Mouse (Mus musculus) retina, adult 2 months (tissue): ENCODE data around the gene Gucy2d.

Experiments used
- DNase-seq: peaks from one replicate; pipeline ENCODE4 v3.0.0-alpha.2; 2012; ENCODE audit warnings: low read depth, low spot score

Gucy2d gene

GRCm38 (mm10) chr7:98490328-98490727 is 50.1 kb downstream of the Gucy2d start:
- DNase-seq: no peak

DNA sequence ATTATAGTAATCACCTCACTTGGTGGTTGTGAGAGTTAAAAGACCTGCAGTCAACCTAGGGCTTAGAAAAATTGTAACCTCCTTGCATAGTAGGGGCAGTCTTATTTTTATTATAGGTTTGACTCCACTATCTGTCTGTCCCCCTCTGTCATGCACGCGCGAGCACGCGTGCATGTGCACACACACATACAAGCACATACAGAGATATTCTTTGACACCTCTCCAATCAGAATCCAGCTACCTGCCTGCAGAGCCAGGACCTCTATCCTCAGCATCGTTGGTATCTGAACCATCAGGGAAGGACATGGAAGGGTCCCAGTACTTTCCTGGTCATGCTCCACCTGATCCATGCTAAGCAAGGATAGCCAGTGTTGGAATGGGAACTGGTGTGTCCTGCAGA is 50.7 kb downstream of the Gucy2d start:
- DNase-seq: no peak

- DNase-seq: no peak
Measured at GRCm38 (mm10) chr7:98491451-98492200, 51.4 kb downstream of the Gucy2d start.

DNA sequence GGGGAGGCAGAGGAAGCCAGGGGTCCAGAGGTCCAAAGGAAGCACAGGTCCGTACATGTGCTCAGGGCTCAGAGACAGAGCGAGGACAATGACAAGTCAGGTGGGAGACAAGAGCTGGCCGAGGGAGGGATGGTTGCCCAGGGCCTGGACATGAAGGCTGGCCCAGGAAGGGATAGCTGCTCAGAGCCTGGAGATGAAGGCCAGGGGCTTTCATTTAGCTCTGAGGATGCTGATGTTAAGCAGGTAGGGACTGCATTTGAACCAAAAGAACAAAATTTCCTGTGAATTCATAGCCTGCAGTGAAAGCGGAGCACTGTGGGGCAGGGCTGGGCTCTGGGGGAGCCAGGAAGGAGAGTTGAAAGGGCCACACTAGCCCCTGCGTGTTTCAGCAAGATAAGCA is 52.1 kb downstream of the Gucy2d start:
- no peak for DNase-seq

DNA sequence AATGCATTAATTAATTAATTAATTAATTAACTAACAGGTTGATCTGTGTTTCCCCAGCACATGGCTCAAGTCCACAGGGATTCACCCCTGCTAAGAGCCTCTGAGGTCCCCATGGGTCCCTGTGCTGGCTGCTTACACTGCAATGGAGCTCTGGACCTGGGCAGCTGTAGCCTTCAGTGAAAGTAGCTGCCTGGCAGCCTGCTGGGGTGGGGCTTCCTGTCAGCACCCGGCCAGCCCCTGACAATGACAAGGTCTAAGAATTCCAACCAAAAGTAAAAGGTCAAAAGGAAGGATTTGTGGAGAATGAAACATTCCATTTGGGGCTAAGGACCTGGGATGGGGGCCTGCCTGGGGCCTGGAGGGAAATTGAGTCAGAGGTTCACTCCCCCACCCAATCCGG is 53.1 kb downstream of the Gucy2d start:
- DNase-seq: no peak

- no peak for DNase-seq
Measured at GRCm38 (mm10) chr7:98493901-98494480, 53.8 kb downstream of the Gucy2d start.

GRCm38 (mm10) chr7:98495591-98495990 is 55.4 kb downstream of the Gucy2d start:
- DNase-seq: no peak

- no peak for DNase-seq
Measured at GRCm38 (mm10) chr7:98497451-98497850, 57.2 kb downstream of the Gucy2d start.

DNA sequence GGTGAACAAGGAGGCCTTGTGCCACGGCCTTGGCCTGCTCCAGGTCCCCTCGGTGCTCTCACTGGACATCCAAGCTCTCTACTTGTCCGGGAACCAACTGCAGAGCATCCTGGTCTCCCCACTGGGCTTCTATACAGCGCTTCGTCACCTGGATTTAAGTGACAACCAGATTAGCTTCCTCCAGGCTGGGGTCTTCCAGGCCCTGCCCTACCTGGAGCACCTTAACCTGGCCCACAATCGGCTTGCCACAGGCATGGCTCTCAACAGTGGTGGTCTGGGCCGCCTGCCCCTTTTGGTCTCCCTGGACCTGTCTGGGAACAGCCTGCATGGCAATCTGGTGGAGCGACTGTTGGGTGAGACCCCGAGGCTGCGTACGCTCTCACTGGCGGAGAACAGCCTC is 57.9 kb downstream of the Gucy2d start:
- DNase-seq: no peak

GRCm38 (mm10) chr7:98498656-98499560 is 58.7 kb downstream of the Gucy2d start:
- DNase-seq: no peak

DNA sequence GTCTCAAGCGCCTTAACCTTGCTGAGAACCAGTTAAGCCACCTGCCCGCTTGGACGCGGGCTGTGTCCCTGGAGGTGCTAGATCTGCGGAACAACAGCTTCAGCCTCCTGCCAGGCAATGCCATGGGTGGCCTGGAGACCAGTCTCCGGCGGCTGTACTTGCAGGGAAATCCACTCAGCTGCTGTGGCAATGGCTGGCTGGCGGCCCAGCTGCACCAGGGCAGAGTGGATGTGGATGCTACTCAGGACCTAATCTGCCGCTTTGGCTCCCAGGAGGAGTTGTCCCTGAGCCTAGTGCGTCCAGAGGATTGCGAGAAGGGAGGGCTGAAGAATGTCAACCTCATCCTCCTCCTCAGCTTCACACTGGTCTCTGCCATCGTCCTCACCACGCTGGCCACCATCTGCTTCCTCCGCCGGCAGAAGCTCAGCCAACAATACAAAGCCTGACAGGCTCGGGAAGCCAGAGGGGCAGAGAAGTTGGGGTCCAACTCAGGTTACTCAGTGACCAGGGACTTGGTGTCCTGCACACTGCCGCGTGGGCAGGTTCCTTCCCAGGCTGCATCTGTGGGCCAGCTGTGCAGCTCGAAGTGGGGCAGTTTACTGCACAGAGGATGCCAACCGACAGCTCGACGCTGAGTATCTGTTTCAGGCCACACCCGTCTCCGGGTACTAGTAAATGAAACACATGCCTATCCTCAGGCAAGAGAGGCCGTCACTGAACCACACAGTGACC is 59.5 kb downstream of the Gucy2d start:
- DNase-seq: no peak

- no peak for DNase-seq
Measured at GRCm38 (mm10) chr7:98500470-98500869, 60.3 kb downstream of the Gucy2d start.

DNA sequence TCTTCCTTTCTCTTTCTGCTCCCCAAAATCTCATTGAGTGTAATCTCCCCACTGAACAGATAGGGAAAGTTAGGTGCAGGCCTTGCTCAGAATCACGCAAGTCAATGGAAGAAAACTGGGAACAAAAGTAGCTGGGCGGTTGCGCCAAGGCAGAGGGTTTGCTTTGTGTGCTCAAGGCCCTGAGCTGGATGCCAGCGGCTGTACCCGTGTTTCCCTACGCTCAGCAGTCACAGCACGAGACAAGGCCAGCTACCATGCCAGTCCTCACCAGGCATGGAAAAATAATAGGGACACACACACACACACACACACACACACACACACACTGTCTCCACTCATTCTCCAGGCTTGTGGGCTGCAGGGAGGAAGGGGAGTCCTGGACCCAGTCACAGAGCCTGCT is 60.9 kb downstream of the Gucy2d start:
- no peak for DNase-seq

GRCm38 (mm10) chr7:98502921-98503320 is 62.7 kb downstream of the Gucy2d start:
- no peak for DNase-seq

DNA sequence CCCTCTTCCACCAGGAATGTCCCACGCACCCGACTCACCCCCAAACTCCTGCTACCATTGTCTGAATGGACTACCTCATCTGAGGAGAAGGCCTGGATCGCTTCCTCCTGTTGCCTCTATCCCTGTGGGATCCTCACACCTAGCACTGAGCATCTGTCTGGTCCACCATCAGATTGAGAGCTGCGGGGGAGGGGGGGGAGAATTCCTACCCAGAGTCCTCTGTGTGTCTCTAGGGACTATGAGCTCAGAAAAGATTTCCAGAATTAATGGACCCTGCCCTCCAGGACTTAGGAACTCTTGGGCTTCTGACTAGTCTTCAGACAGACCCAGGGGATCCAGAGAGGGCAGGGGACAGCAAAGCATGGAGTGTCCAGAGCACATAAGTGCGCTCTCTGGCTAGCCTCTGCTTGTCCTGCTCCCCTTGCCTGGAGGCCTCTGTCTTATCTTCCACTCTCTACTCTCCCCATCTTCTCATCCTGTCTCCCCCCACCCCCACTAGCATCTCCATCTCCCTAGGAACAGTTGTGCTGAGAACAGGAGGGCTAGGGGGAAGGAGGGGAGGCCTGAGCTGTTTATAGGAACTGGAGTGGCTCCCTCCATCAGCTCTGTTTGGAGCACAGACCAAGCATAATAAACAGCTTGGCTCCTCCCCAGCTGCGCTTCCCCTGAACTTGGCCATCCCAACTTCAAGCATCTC is 63.9 kb downstream of the Gucy2d start:
- DNase-seq: no peak

DNA sequence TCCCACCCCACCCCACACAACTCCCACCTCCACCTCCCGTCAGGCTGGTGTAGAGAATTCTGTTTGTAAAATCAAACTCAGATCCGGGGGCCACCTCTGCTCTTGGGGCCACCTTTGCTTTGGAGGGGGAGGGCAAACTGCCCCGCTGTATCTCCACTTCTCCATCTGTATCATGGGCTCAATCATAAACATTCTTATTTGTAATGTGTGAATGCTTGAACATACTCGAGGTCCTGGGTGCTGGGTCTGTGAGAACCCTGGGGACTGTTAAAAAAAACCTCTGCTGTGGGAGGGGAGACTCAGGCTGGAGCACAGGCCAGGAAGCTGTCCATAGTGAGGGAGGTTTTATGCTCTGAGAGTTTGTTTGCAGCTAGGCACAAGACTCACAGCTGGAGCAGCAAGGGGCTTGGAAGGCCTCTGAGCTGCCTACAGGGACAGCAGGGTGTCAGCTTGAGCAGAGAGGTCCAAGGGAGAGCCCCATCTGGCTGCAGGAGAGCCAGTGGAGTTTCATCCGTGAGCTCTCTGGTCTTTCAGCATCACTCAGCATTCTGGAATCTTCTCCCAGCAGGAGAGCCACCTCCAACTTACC is 64.6 kb downstream of the Gucy2d start:
- no peak for DNase-seq

GRCm38 (mm10) chr7:98505664-98506063 is 65.4 kb downstream of the Gucy2d start:
- no peak for DNase-seq

DNA sequence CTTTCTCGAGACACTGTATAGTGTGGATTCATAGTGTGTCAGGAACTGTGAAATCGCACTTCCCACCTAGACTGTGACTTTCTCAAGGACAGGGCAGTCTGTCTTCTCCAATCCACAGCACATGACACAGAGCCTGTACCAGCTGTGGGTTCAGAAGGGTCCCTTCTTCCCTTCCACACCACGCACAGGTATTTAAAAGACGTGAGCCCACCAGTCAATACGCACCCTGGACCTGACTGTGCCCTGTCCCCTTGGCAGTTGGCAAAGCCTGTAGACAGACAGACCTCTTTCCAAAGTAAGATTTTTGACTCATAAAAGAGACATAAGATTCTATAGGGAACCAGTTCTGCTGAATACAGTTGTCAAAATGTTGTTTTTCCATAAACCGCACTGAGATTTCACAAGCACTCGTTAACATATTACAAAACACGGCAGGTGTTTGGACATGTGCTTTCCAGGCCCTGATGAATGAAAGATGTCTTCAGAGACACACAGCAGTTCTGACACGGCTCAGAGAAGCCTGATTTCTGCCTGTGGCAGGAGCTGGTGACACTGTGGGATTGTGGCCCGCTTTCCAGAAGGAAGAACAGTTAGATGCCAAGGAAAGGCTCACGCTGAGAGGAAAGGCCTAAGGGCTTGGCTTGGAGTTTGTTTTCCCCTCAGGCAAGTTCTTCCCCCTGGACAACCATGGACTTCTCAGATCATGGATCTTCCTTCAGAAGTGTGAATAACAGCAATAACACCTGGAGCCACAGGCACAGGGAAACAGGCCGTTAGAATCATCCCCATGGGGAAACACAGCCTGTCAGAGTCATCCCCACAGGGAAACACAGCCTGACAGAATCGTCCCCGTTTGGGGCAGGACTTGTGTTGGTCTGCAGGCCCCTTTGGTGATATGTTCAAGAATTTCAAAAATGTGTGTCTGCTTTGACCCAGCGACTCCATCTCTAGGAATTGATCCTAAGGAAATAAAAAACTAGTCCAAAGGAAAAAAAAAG is 71.0 kb downstream of the Gucy2d start:
- no peak for DNase-seq

DNA sequence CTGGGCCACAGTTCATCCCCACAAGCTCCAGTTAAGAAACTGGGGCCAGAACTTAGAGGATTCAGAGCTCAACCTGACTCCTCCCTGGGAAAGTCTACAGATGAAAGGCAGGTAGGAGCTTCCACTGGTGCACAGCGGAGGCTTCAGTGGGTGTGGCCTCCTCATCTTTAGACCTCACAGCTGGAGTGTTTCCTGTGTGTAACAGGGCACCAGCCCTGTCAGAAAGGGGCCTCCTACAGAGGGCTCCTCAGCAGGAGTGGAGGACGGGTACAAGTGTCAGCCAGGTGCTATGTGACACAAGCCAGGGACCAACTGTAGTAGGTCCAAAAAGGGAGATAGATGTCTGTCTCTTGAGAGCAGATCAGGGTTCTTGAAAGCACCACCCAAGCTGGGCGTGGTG is 73.0 kb downstream of the Gucy2d start:
- no peak for DNase-seq

- DNase-seq: no peak
Measured at GRCm38 (mm10) chr7:98522576-98522975, 82.4 kb downstream of the Gucy2d start.
